Mouse (Mus musculus) liver, embryonic 14.5 days (tissue): ENCODE data around the gene Zfp276. TPM values are rescaled to one million over a fixed set of nuclear protein-coding genes. Genes with fewer than 3 reads are reported as not detected.

Source experiments
- ATAC-seq: fragments of 200-750 bp; cut with Nextera tagmentation; 2 replicates; pipeline ENCODE4 v1.8.0; 2017; ENCODE audit warnings: moderate number of reproducible peaks, mild to moderate bottlenecking, moderate library complexity; ENCODE audit not compliant: insufficient read depth
- DNase-seq, 3 experiments: peaks; one replicate each; pipeline ENCODE4 v3.0.0-alpha.2; 2012 to 2013; ENCODE audit warnings: low read depth in 3 of 3, low spot score in 3 of 3
- H3K27ac ChIP-seq: fragments of 300-500 bp; sonication (generic); 2 replicates; pipeline ENCODE4 v1.5.1; 2014; ENCODE audit warnings: moderate library complexity, mild to moderate bottlenecking, control low read depth, inconsistent platforms
- H3K27me3 ChIP-seq: fragments of 300-500 bp; sonication (generic); 2 replicates; pipeline ENCODE4 v1.6.1; 2014; ENCODE audit warnings: mild to moderate bottlenecking, low read length, moderate library complexity; ENCODE audit not compliant: control insufficient read depth, insufficient read depth
- H3K36me3 ChIP-seq: fragments of 300-500 bp; sonication (generic); replicated peaks from 2 replicates; pipeline ENCODE4 v1.6.1; 2014; ENCODE audit warnings: low read depth; ENCODE audit not compliant: control insufficient read depth, insufficient read depth
- H3K4me1 ChIP-seq, 2 experiments: fragments of 200-500 bp in 1 of 2; fragments of 300-500 bp in 1 of 2; sonication (generic) in 1 of 2; replicated peaks; 2 replicates each; pipeline ENCODE4 v1.6.1; 2012 to 2014; ENCODE audit warnings: antibody characterized with exemption in 1 of 2, inconsistent platforms in 1 of 2, low read length in 1 of 2; ENCODE audit not compliant: control insufficient read depth in 2 of 2, insufficient read depth in 2 of 2
- H3K4me2 ChIP-seq: fragments of 300-500 bp; sonication (generic); 2 replicates; pipeline ENCODE4 v1.6.1; 2014; ENCODE audit warnings: low read depth, mild to moderate bottlenecking, control low read depth, moderate library complexity
- H3K4me3 ChIP-seq, 2 experiments: fragments of 200-500 bp in 1 of 2; fragments of 300-500 bp in 1 of 2; sonication (generic) in 1 of 2; 2 replicates each; pipeline ENCODE4 v1.5.1; 2012 to 2014; ENCODE audit warnings: low read depth in 2 of 2, low read length in 2 of 2, mild to moderate bottlenecking in 2 of 2, control low read depth in 1 of 2, inconsistent platforms in 1 of 2, moderate library complexity in 1 of 2; ENCODE audit not compliant: insufficient read depth in 1 of 2
- H3K9ac ChIP-seq: fragments of 300-500 bp; sonication (generic); replicated peaks from 2 replicates; pipeline ENCODE4 v1.6.1; 2014; ENCODE audit warnings: mild to moderate bottlenecking, control low read depth, moderate library complexity
- H3K9me3 ChIP-seq: fragments of 300-500 bp; sonication (generic); 2 replicates; pipeline ENCODE4 v1.6.1; 2016; ENCODE audit warnings: low read length, mixed read lengths; ENCODE audit not compliant: control insufficient read depth
- CTCF ChIP-seq: IDR thresholded peaks from 2 replicates; pipeline ENCODE4 v1.5.1; 2016; ENCODE audit warnings: antibody characterized with exemption, low read depth, control low read depth
- EP300 ChIP-seq: IDR thresholded peaks from 2 replicates; pipeline ENCODE4 v1.6.1; 2016; ENCODE audit warnings: antibody characterized with exemption, low read depth
- WGBS: fragments of 180-500 bp; shearing (Covaris S2); extraction: QIAGEN DNeasy Blood & Tissue Kit; methylation state at CpG from one replicate; pipeline ENCODE4 v1.1.7; 2014; ENCODE audit not compliant: insufficient replicate concordance; 5-methylcytosine and 5-hydroxymethylcytosine counted together
- polyA plus RNA-seq, 2 experiments: library from polyadenylated mRNA; depleted of rRNA in 1 of 2; stranded (reverse) in 1 of 2; unstranded in 1 of 2; fragments of >200 nt; fragmentation: Nextera tagmentation in 1 of 2; extraction: Ambion mirVana in 1 of 2; gene quantifications; 2 replicates each; pipeline versions ENCODE4 v1.2.1 to v1.2.3; 2012 to 2014

The Zfp276 gene
- polyA plus RNA-seq (2012; rRNA removed): 8.4 and 8.9 TPM in 2 replicates
- polyA plus RNA-seq (2014; fragmentation: Nextera tagmentation; extraction: Ambion mirVana): 4.7 and 5.9 TPM in 2 replicates

DNA sequence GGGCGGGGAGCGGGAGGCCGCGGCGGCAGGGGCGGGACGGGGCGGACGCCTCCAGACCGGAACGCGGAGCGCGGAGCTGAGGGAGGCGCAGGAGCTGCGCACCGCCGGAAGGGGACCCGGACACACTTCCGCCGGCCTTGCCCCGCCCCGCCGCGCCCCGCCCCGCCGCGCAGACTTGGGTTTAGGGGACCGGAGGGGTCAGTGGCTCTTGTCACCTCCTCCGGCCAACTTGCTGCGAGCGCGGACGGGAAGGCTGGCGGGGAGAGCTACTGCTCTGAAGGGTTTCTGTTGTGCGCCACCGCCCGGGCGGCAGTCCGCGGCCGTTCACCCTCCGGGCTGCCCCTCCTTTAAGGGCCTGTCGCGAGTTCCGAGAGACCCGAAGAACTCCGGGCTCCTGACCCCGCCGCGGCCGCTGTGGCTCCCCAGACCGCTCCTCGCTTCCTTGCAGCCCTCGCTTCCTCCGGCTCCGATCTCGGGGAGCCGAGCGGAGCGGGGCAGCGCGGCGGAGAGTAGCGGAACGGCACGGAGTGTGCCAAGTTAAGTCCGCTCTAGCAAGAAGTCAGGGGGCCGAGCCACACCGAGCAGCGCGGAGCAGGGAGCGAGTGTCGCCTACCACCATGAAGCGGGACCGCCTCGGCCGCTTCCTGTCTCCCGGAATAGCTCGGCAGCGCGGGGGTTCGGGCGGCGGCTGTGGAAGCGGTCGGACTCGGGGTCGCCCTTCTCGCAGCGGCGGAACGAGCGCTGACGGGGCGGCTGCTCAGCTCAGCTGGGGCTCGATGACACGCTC, at the start of gene Zfp276, which contains the start of gene Vps9d1:
Gene Zfp276, plus strand, starts transcription at position 97 of the 787 bp plus-strand sequence.
Gene Vps9d1, minus strand, starts transcription at position 250 of the 787 bp plus-strand sequence.
- Histone ChIP-seq H3K4me3 (peak within 1 kb of the TSS; percentile 84 to 87), H3K4me1 (peaks cover 8 to 13% of the 10 kb centered on the region in 2 experiments), H3K27ac (peak within 1 kb of the TSS; percentile 55), H3K4me2 (peak within 1 kb of the TSS; percentile 78), H3K9me3 (no peaks in the 10 kb centered on the region), H3K27me3 (no peaks in the 10 kb centered on the region), H3K9ac (peak within 1 kb of the TSS; percentile 90), H3K36me3 (peaks cover 6% of the 10 kb centered on the region)
- DNase-seq (peak; percentile 71 to 75 (median 72)), ATAC-seq (peak; percentile 92)
- under 1% methylated on average over 98 of the region's 99 CpGs for WGBS
- TF ChIP-seq CTCF (0 out of 2 replicates have a peak, but pooled peaks have one; percentile 0), EP300 (no peak)

DNA sequence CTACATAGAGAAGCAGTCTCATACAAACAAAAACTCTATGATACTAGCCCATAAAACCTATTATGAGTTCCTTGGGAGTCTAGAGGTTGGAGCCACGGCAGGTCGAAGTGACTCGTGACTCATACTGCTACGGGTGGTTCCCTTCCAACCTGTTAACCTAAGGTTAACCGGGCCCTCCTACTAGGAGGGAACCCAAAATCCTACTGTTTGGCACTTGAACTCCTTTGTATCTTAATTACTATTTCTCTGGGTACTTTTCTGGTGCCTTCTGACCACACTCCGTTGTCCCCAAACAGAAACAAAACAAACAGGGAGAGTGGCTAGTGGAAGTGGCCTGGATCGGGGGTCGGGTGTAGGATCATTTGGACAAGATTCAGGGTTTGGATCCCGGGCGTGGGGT, 42.1 kb upstream of the Zfp276 start:
- TF ChIP-seq CTCF: no peak
- TF ChIP-seq EP300: no peak
- Histone ChIP-seq H3K9me3 (no peaks in the 10 kb centered on the region), H3K27ac (peak overlapping the region; percentile 31), H3K36me3 (peaks cover 16% of the 10 kb centered on the region), H3K4me1 (peaks cover 12% of the 10 kb centered on the region in 2 experiments), H3K4me3 (peak overlapping the region; percentile 80 to 89), H3K4me2 (peak overlapping the region; percentile 95), H3K27me3 (no peaks in the 10 kb centered on the region), H3K9ac (peak overlapping the region; percentile 82)
- ATAC-seq (no peak), DNase-seq (no peak)
- WGBS: 20% methylated on average over 10 of the region's 10 CpGs

DNA sequence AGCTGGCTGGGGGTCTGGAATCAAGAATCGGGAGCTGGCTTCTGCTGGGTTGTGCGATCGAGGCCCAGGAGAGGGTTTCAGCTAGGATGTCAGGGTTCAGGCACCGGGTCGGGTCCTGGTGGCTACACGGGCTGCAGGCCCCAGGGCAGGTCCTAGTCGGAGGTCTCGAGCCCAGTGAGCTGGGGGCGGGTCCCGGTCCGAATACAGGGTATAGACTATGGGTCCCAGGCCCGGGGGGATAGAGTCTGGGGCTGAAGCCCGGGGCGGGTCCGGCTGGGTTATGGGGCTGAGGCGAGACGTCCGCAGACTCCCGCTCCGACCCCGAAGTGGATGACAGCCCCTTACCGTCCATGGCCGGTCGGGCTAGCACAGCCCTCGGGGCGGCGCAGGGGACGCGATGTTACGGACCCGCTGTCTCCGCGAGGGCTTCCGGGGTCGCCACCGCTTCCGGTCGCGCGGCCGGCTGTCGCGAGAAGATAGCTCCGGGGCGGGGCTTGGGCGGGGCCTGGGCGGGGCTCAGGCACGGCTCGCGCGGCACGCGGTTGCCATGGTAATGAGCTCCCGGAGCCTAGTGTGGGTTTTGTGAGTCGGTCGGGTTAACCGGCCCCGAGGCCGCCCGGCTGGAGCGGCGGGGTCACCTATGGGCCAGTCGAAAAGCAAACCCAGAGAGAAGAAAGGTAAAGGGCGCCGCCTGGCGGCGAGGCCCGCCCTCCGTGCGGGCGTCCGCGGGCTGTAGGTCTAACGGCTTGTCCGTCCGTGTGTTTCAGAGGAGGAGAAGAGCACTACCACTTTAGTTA, 41.5 kb upstream of the Zfp276 start, which contains the start of the genes Chmp1a and Spata33:
Gene Chmp1a, minus strand, starts transcription at position 443 of the 797 bp plus-strand sequence.
Gene Spata33, plus strand, starts transcription at position 512 of the 797 bp plus-strand sequence.
- ATAC-seq (peak; percentile 88), DNase-seq (peak; percentile 80 to 86 (median 85))
- Histone ChIP-seq H3K36me3 (peaks cover 12% of the 10 kb centered on the region), H3K4me1 (peaks cover 12% of the 10 kb centered on the region in 2 experiments), H3K9ac (peak within 1 kb of the TSS; percentile 82), H3K27me3 (no peaks in the 10 kb centered on the region), H3K27ac (peak within 1 kb of the TSS; percentile 31), H3K9me3 (no peaks in the 10 kb centered on the region), H3K4me3 (peak within 1 kb of the TSS; percentile 80 to 89), H3K4me2 (peak within 1 kb of the TSS; percentile 95)
- TF ChIP-seq EP300 (peak; percentile 59; the same call in 1 of the 2 replicates), CTCF (peak; percentile 69)
- WGBS: under 1% methylated on average over 76 of the region's 76 CpGs

DNA sequence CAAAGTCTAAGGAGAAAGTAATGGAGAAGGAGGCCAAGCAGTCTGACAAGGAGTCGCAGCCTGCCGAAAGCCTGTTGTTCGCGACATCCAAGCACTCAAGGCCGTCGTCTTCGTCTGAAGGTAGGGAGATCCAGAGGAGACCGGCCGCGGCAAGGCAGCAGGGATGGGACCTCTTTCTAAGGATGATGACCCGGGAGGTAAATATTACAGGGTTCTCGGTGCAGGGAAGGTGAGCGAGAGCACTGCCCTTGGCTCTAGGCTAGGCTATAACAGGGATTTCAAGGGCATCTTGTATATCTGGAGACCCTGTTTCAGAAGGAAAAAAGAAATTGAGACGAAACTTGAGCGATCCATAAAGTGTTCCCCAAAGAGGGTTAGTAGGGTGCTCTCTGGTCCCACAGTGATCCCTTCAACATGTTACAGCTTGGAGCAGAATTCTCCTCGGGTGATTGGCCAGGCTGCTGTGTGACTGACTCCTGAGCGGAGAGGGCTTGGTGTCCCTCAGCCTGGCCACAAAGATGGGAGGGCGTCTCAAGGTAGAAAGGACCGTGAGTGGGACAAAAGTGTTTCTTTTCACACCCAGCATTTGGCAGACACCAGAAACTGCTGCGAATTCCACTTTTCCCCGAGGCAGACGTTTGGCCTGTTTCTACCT, 40.8 kb upstream of the Zfp276 start:
- Histone ChIP-seq H3K4me3 (peak overlapping the region; percentile 60 to 80), H3K9me3 (no peaks in the 10 kb centered on the region), H3K36me3 (peaks cover 10% of the 10 kb centered on the region), H3K27me3 (no peaks in the 10 kb centered on the region), H3K4me1 (peaks cover 12% of the 10 kb centered on the region in 2 experiments), H3K27ac (peak overlapping the region; percentile 31), H3K4me2 (peak overlapping the region; percentile 95), H3K9ac (peak overlapping the region; percentile 57)
- TF ChIP-seq EP300: no peak
- TF ChIP-seq CTCF: no peak
- peak; percentile 14 for ATAC-seq
- DNase-seq: no peak
- 25% methylated on average over 22 of the region's 22 CpGs for WGBS
